Mouse (Mus musculus) megakaryocyte, adult 5-6 weeks (primary cell): ENCODE results near the gene Cacnb2. TPM values are rescaled to one million over a fixed set of nuclear protein-coding genes. Genes with fewer than 3 reads are reported as not detected.

Experiments
- ATAC-seq: 2 replicates; pipeline ENCODE4 v1.8.0; 2016; ENCODE audit warnings: mild to moderate bottlenecking, inconsistent platforms; ENCODE audit not compliant: poor library complexity, severe bottlenecking
- total RNA-seq, 2 experiments: library from RNA; stranded (forward) in 1 of 2; stranded (reverse) in 1 of 2; fragments of 153-499, 151-499 nt in 1 of 2; fragments of 221-1000, 200-1000 nt in 1 of 2; gene quantifications; 2 replicates each; pipeline versions ENCODE4 v1.2.3 to v1.2.4; 2015 to 2017

Cacnb2 gene
- total RNA-seq, 2 experiments from 2014 or later: 0.77 to 1.6 TPM

GRCm38 (mm10) chr2:14858301-14858700, 255.4 kb downstream of the Cacnb2 start:
- ATAC-seq: no peak

DNA sequence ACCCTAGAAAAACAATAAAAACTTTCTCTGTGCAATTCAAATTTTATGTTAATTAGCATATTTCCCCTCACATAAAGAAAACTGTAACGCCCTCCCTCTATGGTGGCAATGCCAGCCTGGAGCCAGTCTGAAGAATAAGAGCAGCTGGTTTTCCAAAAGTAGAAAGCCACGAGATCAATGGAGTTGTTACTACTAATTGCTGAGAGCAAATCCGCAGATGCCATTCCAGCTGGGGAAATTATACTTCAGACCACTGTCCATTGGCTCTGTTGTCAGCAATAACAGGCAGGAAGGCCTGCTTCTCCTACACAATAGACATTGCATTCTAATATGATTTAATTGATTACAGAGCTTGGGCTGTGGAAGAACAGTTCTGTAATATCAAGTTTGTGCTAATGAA, 257.5 kb downstream of the Cacnb2 start:
- no peak for ATAC-seq

- ATAC-seq: no peak
Measured at GRCm38 (mm10) chr2:14861613-14862012, 258.7 kb downstream of the Cacnb2 start.

GRCm38 (mm10) chr2:14862981-14863380, 260.1 kb downstream of the Cacnb2 start:
- no peak for ATAC-seq

- ATAC-seq: no peak
Measured at GRCm38 (mm10) chr2:14873116-14873515, 270.2 kb downstream of the Cacnb2 start.

DNA sequence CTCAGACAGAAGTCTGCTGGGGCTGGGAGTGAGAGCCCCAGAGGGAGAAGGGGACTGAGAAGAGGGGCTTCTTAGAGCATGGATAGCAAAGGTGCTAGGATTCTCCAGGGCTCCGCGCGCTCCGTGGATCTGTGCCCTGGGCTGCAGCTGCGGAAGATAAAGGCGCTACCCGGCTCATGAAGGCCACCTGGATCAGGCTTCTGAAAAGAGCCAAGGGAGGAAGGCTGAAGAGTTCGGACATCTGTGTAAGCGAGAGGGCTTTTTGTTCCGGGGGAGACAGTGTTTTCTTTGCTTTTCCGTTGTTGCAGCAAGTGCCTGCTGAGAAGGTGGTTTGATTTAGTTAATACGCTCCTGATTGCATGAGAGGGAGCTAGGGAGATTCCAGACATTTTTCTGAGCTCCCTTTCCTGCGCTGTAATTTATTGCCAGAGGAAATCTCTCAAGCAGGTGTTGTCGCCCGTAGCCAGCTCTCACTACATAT, 270.9 kb downstream of the Cacnb2 start:
- ATAC-seq: no peak

- no peak for ATAC-seq
Measured at GRCm38 (mm10) chr2:14874281-14875037, 271.6 kb downstream of the Cacnb2 start.

DNA sequence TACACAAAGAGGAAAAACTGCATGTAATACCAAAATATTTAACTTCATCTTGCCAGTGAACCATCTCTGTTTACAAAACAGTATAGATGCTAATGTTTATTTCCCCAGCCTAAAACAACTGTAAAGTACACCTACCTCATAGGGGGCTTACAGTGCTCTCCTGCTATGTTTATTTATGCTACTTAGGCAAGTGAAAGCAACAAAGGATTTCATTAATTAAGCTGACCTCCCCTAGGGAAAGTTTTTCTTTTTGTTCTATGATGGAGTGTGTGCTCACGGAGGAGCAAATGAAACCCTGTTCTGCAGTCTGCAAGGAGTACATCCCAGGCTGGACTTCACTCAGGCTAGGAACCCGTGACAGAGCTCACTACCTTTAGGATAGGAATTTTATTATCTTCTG, 272.2 kb downstream of the Cacnb2 start:
- ATAC-seq: no peak

- ATAC-seq: no peak
Measured at GRCm38 (mm10) chr2:14875616-14876015, 272.7 kb downstream of the Cacnb2 start.

GRCm38 (mm10) chr2:14878953-14879352, 276.1 kb downstream of the Cacnb2 start:
- ATAC-seq: no peak

DNA sequence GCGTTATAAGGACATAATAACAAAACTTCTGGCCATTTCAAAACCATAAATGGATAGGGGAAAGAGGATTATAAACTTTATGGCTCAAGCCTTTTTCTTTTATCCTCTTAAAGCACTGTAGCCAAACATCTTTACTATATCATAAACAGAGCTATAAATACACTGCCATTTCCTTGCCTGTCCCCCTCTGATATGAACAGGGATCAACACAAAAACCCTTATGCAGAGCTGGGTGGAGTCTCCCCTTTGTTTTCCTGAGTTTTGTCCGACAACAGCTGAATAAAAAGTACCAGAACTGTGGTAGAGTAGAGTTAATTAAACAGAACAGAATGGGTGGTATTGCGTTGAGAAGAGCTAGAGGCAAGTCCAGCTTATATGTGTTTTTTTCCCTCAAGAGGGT, 280.6 kb downstream of the Cacnb2 start:
- ATAC-seq: no peak

DNA sequence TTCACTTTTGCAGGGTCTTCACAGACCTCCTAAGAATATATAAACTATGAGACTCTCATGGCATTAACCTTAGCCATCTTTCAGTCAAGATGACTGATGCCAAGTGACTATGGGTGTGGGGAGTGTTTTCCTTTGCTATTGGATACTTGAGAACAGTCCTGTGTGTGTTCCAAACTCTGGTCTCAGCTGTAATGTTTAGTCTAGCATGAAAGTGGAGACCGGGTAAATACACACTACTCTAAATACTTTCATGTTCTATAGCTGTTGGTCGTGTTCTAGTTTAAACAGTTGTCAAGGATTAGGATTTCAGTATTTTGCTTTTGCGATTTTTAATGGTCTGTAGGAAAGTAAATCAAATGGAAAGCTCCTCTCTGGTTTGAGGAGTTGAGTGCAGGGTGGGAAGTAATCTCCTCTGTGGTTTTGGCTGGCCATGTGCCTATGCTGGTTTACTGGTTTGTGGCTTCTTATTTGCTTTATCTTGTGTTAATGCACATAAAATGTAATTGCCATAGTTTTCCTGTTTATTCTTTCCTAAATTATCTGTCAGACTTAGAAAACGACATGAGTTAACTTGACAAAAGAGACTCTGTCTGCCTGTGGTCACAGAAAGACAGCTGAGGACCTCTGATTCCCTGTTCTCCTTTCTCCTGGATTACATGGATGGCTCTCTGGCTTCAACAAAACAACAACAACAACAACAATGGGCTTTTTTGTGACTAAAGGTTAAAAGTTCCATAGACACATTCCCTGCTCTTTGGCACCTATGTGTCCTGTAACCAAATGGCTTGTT, 285.7 kb downstream of the Cacnb2 start:
- no peak for ATAC-seq

- no peak for ATAC-seq
Measured at GRCm38 (mm10) chr2:14903837-14904236, 300.9 kb downstream of the Cacnb2 start.

DNA sequence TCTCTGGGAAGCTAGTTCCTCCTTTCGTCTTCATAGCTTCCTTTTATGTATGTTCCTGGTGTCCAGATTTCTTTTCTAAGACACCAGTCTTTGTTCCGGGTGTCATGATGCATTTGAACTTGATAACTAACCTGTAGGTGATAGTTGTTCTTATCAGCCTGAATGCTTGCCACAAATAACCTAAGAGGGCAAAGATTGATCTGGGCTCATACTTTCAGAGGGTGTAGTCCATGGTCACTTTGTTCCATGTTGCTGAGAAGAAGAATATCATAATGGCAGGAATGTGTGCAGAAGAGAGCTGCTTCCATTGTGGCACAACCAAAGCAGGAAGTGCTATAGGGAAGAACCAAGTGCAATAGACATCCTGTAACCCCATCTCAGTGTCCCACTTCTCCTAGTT, 302.0 kb downstream of the Cacnb2 start:
- ATAC-seq: no peak

DNA sequence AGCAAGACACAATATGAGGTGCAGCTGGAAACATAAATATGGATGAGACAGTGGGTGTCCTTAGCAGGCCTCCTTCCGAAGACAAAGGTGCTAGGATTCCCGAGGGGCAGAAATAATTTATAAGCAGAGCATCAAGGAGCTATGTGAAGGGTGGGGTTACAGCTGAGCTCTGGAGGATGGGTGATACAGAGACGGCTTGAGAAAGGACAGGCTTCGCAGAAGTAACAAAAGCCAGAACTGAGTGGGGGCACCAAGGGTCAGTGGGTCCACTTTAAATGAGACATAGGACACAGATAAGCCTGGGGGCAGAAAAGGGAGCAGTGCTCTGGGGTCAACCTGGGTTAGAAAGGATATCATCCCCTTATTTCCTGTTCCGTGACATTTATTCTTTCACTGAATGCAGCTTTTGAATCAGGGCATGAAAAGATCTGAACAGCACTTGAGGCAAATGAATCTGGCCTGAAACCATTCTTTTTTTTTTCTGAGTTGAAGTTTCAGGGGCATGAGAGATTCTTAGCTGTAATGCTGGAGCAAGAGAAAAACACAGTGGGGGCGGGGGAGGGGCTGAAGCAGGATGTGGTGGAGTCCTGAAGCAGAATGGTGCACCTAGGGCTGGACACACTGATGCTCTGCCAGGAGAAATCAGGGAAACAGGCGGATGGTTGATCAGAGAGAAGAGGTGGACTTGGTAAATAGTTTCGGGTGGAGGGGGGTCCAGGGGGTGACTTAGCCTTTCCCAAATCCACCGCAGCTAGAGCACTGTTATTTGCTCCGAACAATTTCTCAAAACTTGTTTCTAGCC, 304.4 kb downstream of the Cacnb2 start:
- ATAC-seq: no peak

- no peak for ATAC-seq
Measured at GRCm38 (mm10) chr2:14917585-14918247, 314.8 kb downstream of the Cacnb2 start.

- ATAC-seq: no peak
Measured at GRCm38 (mm10) chr2:14929866-14930265, 327.0 kb downstream of the Cacnb2 start.

DNA sequence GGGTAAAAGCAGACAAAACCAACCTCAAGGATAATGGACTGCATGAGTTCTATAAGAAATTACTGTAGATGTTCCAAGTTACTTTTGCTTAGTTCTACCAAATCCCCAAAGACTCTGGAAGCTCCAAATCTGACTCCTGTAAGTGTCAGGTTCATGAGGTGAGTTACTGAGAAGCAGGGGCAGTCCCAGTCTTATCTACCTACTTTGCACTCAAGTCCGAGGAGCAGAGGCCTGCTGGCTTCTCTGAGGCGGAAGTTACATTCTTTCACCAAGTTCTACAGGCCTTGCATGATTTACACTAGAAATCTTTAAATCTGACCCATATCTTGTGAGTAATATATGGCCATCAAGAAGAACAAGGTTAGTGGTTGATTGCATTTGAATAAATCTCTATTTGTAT, 329.1 kb downstream of the Cacnb2 start:
- ATAC-seq: no peak

DNA sequence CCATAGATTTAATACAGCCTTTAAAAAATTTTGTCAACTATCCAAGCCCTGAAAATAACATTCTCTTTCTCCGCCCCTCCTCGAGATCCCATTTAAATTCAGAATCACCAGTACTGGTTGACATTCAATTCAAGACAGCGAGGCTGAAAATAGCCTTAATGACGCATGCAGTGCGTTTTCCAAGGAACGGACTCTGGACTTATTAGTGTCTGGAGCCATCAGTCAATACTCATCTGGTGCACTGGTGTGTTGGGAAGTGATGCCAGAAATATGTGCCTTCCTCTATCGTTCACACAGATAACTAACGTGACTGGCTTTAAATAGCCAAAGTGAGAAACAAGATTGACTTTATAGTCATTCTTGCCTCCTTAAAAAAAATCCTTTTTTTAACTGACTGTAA, 333.6 kb downstream of the Cacnb2 start:
- no peak for ATAC-seq

DNA sequence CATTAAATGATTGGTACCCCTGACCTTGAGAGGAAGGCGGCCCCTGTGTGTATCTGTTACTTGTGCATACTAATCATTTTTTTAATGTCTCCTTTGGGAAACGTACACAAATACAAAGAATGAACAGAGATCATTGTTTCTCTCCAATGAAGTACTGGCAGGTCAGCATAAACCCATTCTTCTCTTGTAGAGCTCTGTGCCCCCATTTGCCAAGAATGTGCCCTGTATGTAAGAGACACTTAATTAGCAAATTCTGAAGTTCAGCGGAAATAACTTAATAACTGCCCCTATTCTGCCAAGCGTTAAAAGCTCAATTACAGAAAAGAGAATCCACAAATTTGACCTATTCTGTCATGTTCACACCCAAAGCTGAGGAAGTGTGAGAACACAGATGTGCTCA, 339.4 kb downstream of the Cacnb2 start:
- no peak for ATAC-seq
